Mouse (Mus musculus) stomach, postnatal 0 days (tissue): ENCODE data around the gene Insm1. TPM values are rescaled to one million over a fixed set of nuclear protein-coding genes. Genes with fewer than 3 reads are reported as not detected.

ENCODE experiments used
- ATAC-seq: fragments of 200-750 bp; cut with Nextera tagmentation; 2 replicates; pipeline ENCODE4 v1.8.0; 2017; ENCODE audit not compliant: low FRiP score, low TSS enrichment
- DNase-seq: peaks from one replicate; pipeline ENCODE4 v3.0.0-alpha.2; 2016; ENCODE audit warnings: low spot score
- H3K27ac ChIP-seq: fragments of 300-500 bp; sonication (generic); replicated peaks from 2 replicates; pipeline ENCODE4 v1.5.1; 2014; ENCODE audit warnings: mild to moderate bottlenecking, control low read depth
- H3K27me3 ChIP-seq: fragments of 300-500 bp; sonication (generic); 2 replicates; pipeline ENCODE4 v1.6.1; 2014; ENCODE audit warnings: low read length; ENCODE audit not compliant: control insufficient read depth, insufficient read depth
- H3K36me3 ChIP-seq: fragments of 300-500 bp; sonication (generic); 2 replicates; pipeline ENCODE4 v1.6.1; 2014; ENCODE audit warnings: low read length, mixed read lengths; ENCODE audit not compliant: control insufficient read depth, insufficient read depth
- H3K4me1 ChIP-seq: fragments of 300-500 bp; sonication (generic); replicated peaks from 2 replicates; pipeline ENCODE4 v1.6.1; 2014; ENCODE audit warnings: antibody characterized with exemption; ENCODE audit not compliant: control insufficient read depth, insufficient read depth
- H3K4me2 ChIP-seq: fragments of 300-500 bp; sonication (generic); replicated peaks from 2 replicates; pipeline ENCODE4 v1.6.1; 2014; ENCODE audit warnings: low read depth, mild to moderate bottlenecking, control low read depth, moderate library complexity
- H3K4me3 ChIP-seq: fragments of 300-500 bp; sonication (generic); 2 replicates; pipeline ENCODE4 v1.5.1; 2014; ENCODE audit warnings: low read depth, low read length, control low read depth
- H3K9ac ChIP-seq: fragments of 300-500 bp; sonication (generic); 2 replicates; pipeline ENCODE4 v1.6.1; 2014; ENCODE audit warnings: mild to moderate bottlenecking, low read length, control low read depth, mixed read lengths
- H3K9me3 ChIP-seq: fragments of 300-500 bp; sonication (generic); 2 replicates; pipeline ENCODE4 v1.6.1; 2016; ENCODE audit warnings: low read length; ENCODE audit not compliant: control insufficient read depth
- CTCF ChIP-seq: IDR thresholded peaks from 2 replicates; pipeline ENCODE4 v1.5.1; 2016; ENCODE audit warnings: antibody characterized with exemption, low read depth, mild to moderate bottlenecking, moderate library complexity
- EP300 ChIP-seq: optimal IDR thresholded peaks from 2 replicates; pipeline ENCODE3; 2016; ENCODE audit warnings: antibody characterized with exemption
- WGBS: fragments of 180-500 bp; shearing (Covaris S2); extraction: QIAGEN DNeasy Blood & Tissue Kit; methylation state at CpG from one replicate; pipeline ENCODE4 v1.1.7; 2014; 5-methylcytosine and 5-hydroxymethylcytosine counted together
- polyA plus RNA-seq: library from polyadenylated mRNA; unstranded; fragments of >200 nt; fragmentation: Nextera tagmentation; extraction: Ambion mirVana; gene quantifications from 2 replicates; pipeline ENCODE4 v1.2.1, GENCODE M21; 2015

Insm1 gene
- polyA plus RNA-seq, 1 experiment from 2014 or later, result 0.29 TPM

- Histone ChIP-seq H3K36me3 (no peaks in the 10 kb centered on the region), H3K4me1 (peaks cover 9% of the 10 kb centered on the region), H3K27me3 (peaks cover 32% of the 10 kb centered on the region), H3K4me2 (peak overlapping the region; percentile 82), H3K4me3 (peak overlapping the region; percentile 45), H3K9ac (no peak overlapping the region), H3K27ac (no peak overlapping the region), H3K9me3 (no peaks in the 10 kb centered on the region)
- under 1% methylated on average over 86 of the region's 133 CpGs for WGBS
- DNase-seq, result peak; percentile 44
- ATAC-seq, result 0 out of 2 replicates have a peak, but pooled peaks have one; percentile 1
- TF ChIP-seq EP300 (no peak), CTCF (no peak)
Observed at GRCm38 (mm10) chr2:146222279-146223175, 806 bp downstream of the Insm1 start.

GRCm38 (mm10) chr2:146223176-146223905, 1.6 kb downstream of the Insm1 start:
- Histone ChIP-seq H3K4me3 (peak overlapping the region; percentile 45), H3K4me2 (peak overlapping the region; percentile 82), H3K36me3 (no peaks in the 10 kb centered on the region), H3K27me3 (peaks cover 26% of the 10 kb centered on the region), H3K4me1 (peaks cover 9% of the 10 kb centered on the region), H3K9ac (no peak overlapping the region), H3K9me3 (no peaks in the 10 kb centered on the region), H3K27ac (no peak overlapping the region)
- TF ChIP-seq EP300 (no peak), CTCF (peak; percentile 20; the same call in 1 of the 2 replicates)
- WGBS, result 2% methylated on average over 68 of the region's 75 CpGs
- ATAC-seq (peak; percentile 53), DNase-seq (peak; percentile 41)

GRCm38 (mm10) chr2:146224141-146224540, 2.4 kb downstream of the Insm1 start:
- no peaks in the 10 kb centered on the region for H3K9me3 ChIP-seq
- H3K4me1 ChIP-seq, result peaks cover 9% of the 10 kb centered on the region
- 16% methylated on average over 7 of the region's 7 CpGs for WGBS
- no peak overlapping the region for H3K27ac ChIP-seq
- H3K27me3 ChIP-seq, result peaks cover 22% of the 10 kb centered on the region
- H3K4me3 ChIP-seq, result no peak overlapping the region
- no peak for ATAC-seq
- H3K9ac ChIP-seq, result no peak overlapping the region
- no peak for DNase-seq
- no peaks in the 10 kb centered on the region for H3K36me3 ChIP-seq
- TF ChIP-seq CTCF, result no peak
- TF ChIP-seq EP300, result no peak
- no peak overlapping the region for H3K4me2 ChIP-seq

- Histone ChIP-seq H3K9me3 (no peaks in the 10 kb centered on the region), H3K36me3 (no peaks in the 10 kb centered on the region), H3K4me1 (peaks cover 9% of the 10 kb centered on the region), H3K4me2 (no peak overlapping the region), H3K9ac (no peak overlapping the region), H3K27ac (no peak overlapping the region), H3K4me3 (no peak overlapping the region), H3K27me3 (peaks cover 21% of the 10 kb centered on the region)
- 15% methylated on average over 6 of the region's 6 CpGs for WGBS
- DNase-seq (no peak), ATAC-seq (no peak)
- TF ChIP-seq CTCF, result no peak
- no peak for TF ChIP-seq EP300
Observed at GRCm38 (mm10) chr2:146225818-146226217, 4.1 kb downstream of the Insm1 start.

- Histone ChIP-seq H3K4me2 (no peak overlapping the region), H3K9ac (no peak overlapping the region), H3K4me3 (no peak overlapping the region), H3K4me1 (peaks cover 5% of the 10 kb centered on the region), H3K27me3 (peaks cover 21% of the 10 kb centered on the region), H3K9me3 (no peaks in the 10 kb centered on the region), H3K36me3 (no peaks in the 10 kb centered on the region), H3K27ac (no peak overlapping the region)
- TF ChIP-seq CTCF (no peak), EP300 (no peak)
- 6% methylated on average over 9 of the region's 9 CpGs for WGBS
- DNase-seq (peak; percentile 64), ATAC-seq (no peak)
Observed at GRCm38 (mm10) chr2:146226484-146226883, 4.8 kb downstream of the Insm1 start.
